Mouse (Mus musculus) liver, postnatal 0 days (tissue): ENCODE measurements around the gene Fabp6. TPM values are rescaled to one million over a fixed set of nuclear protein-coding genes. Genes with fewer than 3 reads are reported as not detected.

Experiments used
- ATAC-seq: fragments of 200-750 bp; cut with Nextera tagmentation; 2 replicates; pipeline ENCODE4 v1.8.0; 2017; ENCODE audit warnings: mild to moderate bottlenecking, moderate library complexity
- DNase-seq: peaks from one replicate; pipeline ENCODE4 v3.0.0-alpha.2; 2016
- H3K27ac ChIP-seq: fragments of 300-500 bp; sonication (generic); 2 replicates; pipeline ENCODE4 v1.5.1; 2014; ENCODE audit warnings: antibody characterized with exemption, moderate library complexity, mild to moderate bottlenecking, low read depth
- H3K27me3 ChIP-seq: fragments of 300-500 bp; sonication (generic); 2 replicates; pipeline ENCODE4 v1.6.1; 2014; ENCODE audit warnings: low read length, control low read depth, mixed read lengths; ENCODE audit not compliant: insufficient read depth
- H3K36me3 ChIP-seq: fragments of 300-500 bp; sonication (generic); replicated peaks from 2 replicates; pipeline ENCODE4 v1.6.1; 2014; ENCODE audit warnings: mild to moderate bottlenecking, control low read depth, low read length, moderate library complexity, mixed read lengths; ENCODE audit not compliant: insufficient read depth
- H3K4me1 ChIP-seq: fragments of 300-500 bp; sonication (generic); 2 replicates; pipeline ENCODE4 v1.6.1; 2014; ENCODE audit warnings: antibody characterized with exemption, mild to moderate bottlenecking, control low read depth; ENCODE audit not compliant: insufficient read depth
- H3K4me2 ChIP-seq: fragments of 300-500 bp; sonication (generic); 2 replicates; pipeline ENCODE4 v1.6.1; 2014; ENCODE audit warnings: low read depth, mild to moderate bottlenecking, low read length, moderate library complexity, mixed read lengths
- H3K4me3 ChIP-seq: fragments of 300-500 bp; sonication (generic); 2 replicates; pipeline ENCODE4 v1.5.1; 2014; ENCODE audit warnings: low read depth, low read length
- H3K9ac ChIP-seq: fragments of 300-500 bp; sonication (generic); replicated peaks from 2 replicates; pipeline ENCODE4 v1.6.1; 2014; ENCODE audit warnings: mild to moderate bottlenecking, moderate library complexity
- H3K9me3 ChIP-seq: fragments of 300-500 bp; sonication (generic); 2 replicates; pipeline ENCODE4 v1.6.1; 2016; ENCODE audit warnings: mild to moderate bottlenecking, control low read depth, low read length, mixed read lengths
- CTCF ChIP-seq: sonication (generic); IDR thresholded peaks from 2 replicates; pipeline ENCODE4 v1.5.1; 2016; ENCODE audit warnings: antibody characterized with exemption, low read depth
- EP300 ChIP-seq: IDR thresholded peaks from 2 replicates; pipeline ENCODE4 v1.6.1; 2016; ENCODE audit warnings: antibody characterized with exemption, low read depth, mild to moderate bottlenecking
- WGBS: fragments of 180-500 bp; shearing (Covaris S2); extraction: QIAGEN DNeasy Blood & Tissue Kit; methylation state at CpG from one replicate; pipeline ENCODE4 v1.1.7; 2014; ENCODE audit not compliant: insufficient replicate concordance; 5-methylcytosine and 5-hydroxymethylcytosine counted together
- polyA plus RNA-seq: library from polyadenylated mRNA; unstranded; fragments of >200 nt; fragmentation: Nextera tagmentation; extraction: Ambion mirVana; gene quantifications from 2 replicates; pipeline ENCODE4 v1.2.1, GENCODE M21; 2015

The Fabp6 gene
- polyA plus RNA-seq, 1 experiment from 2014 or later = not detected

DNA sequence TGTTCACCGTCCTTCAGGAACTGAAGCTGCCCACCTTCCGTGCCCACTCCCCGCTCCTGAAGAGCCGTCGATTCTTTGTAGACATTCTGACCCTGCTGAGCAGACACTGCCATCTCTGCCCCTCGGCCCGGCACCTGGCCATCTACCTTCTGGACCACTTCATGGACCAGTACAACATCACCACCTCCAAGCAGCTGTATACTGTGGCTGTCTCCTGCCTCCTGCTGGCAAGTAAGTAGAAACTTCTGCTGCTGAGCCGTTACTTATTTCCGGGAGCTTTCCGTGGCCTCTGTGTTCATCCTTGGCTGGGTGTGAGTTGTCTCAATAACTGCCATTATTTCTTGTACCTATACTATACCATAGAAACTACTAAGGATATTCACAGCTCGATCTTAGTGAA, 44.8 kb downstream of the Fabp6 start:
- Histone ChIP-seq H3K27ac (no peak overlapping the region), H3K4me3 (no peak overlapping the region), H3K9me3 (no peaks in the 10 kb centered on the region), H3K36me3 (no peaks in the 10 kb centered on the region), H3K4me2 (no peak overlapping the region), H3K4me1 (peaks cover 12% of the 10 kb centered on the region), H3K27me3 (no peaks in the 10 kb centered on the region), H3K9ac (no peak overlapping the region)
- no peak for ATAC-seq
- 82% methylated on average over 11 of the region's 11 CpGs for WGBS
- TF ChIP-seq EP300 (no peak), CTCF (peak; percentile 55)
- no peak for DNase-seq

DNA sequence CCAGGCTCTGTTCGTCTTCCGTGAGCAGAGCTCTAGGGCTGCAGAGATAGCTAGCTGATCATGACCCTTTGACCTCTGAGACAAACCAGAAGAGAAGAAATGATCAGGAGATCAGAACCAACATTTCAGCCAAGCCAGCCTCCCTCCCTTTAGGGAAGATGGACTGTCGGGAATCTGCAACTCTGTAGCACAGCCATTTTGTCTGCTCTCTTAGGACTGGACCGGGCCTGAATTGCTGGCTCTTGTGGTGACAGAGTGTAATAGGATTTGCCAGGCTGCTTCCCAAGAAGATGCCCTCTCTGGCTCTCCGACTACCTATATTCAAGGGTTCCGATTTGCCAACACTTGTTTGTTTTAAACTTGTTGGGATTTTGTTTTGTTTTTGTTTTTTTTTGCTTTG, 48.7 kb downstream of the Fabp6 start:
- Histone ChIP-seq H3K36me3 (no peaks in the 10 kb centered on the region), H3K9me3 (no peaks in the 10 kb centered on the region), H3K9ac (no peak overlapping the region), H3K27me3 (no peaks in the 10 kb centered on the region), H3K4me2 (no peak overlapping the region), H3K27ac (no peak overlapping the region), H3K4me1 (peaks cover 37% of the 10 kb centered on the region), H3K4me3 (no peak overlapping the region)
- DNase-seq (no peak), ATAC-seq (no peak)
- TF ChIP-seq CTCF (no peak), EP300 (no peak)
- WGBS = 79% methylated on average over 6 of the region's 6 CpGs

DNA sequence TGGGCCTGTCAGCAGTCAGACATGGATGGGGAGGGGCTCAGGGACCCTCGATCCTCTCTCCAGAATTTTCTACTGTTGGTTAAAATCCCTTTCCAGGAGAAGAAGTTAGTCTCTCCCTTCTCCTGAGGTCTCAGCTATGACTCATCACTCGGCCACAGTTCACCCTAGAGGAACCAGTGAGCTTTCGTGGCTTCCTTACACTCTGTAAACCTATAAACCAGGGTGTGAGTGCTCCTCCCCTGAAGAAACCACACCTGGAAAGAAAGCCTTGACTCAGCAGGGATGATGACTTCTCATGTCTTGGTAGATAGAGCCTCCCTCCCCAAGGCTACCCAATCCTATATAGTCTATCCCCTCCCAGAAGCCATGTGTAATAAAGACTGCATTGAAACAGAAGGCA, 49.6 kb downstream of the Fabp6 start:
- WGBS = 46% methylated on average over 3 of the region's 3 CpGs
- no peak overlapping the region for H3K4me2 ChIP-seq
- ATAC-seq (no peak), DNase-seq (no peak)
- H3K27ac ChIP-seq = no peak overlapping the region
- no peak overlapping the region for H3K9ac ChIP-seq
- H3K9me3 ChIP-seq = no peaks in the 10 kb centered on the region
- no peaks in the 10 kb centered on the region for H3K36me3 ChIP-seq
- peaks cover 37% of the 10 kb centered on the region for H3K4me1 ChIP-seq
- no peak overlapping the region for H3K4me3 ChIP-seq
- TF ChIP-seq EP300 (no peak), CTCF (no peak)
- H3K27me3 ChIP-seq = no peaks in the 10 kb centered on the region

DNA sequence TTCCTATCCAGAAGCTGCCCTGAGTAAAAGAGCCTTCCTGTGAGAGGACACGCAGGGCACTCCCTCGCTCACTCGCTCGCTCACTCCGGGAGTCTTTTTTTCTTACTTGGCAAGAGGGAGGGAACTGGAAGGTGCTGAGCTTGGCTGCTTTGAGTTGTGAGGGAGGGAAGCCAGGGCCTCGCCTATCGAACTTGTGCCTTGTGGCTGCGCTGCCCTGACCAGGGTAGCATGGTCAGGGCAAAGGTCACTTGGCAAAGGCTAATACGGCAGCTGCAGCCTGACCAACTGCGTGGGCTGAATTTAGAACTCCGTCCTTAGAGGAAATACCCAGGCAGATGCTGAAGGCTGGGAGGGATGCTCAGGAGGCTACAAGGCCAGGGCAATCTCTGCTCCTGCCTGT, 51.6 kb downstream of the Fabp6 start:
- Histone ChIP-seq H3K27me3 (no peaks in the 10 kb centered on the region), H3K4me2 (no peak overlapping the region), H3K36me3 (no peaks in the 10 kb centered on the region), H3K9me3 (no peaks in the 10 kb centered on the region), H3K9ac (no peak overlapping the region), H3K4me3 (no peak overlapping the region), H3K4me1 (peaks cover 45% of the 10 kb centered on the region), H3K27ac (peak overlapping the region; percentile 69)
- peak; percentile 70 for ATAC-seq
- TF ChIP-seq CTCF (no peak), EP300 (no peak)
- 60% methylated on average over 11 of the region's 11 CpGs for WGBS
- DNase-seq = peak; percentile 64

DNA sequence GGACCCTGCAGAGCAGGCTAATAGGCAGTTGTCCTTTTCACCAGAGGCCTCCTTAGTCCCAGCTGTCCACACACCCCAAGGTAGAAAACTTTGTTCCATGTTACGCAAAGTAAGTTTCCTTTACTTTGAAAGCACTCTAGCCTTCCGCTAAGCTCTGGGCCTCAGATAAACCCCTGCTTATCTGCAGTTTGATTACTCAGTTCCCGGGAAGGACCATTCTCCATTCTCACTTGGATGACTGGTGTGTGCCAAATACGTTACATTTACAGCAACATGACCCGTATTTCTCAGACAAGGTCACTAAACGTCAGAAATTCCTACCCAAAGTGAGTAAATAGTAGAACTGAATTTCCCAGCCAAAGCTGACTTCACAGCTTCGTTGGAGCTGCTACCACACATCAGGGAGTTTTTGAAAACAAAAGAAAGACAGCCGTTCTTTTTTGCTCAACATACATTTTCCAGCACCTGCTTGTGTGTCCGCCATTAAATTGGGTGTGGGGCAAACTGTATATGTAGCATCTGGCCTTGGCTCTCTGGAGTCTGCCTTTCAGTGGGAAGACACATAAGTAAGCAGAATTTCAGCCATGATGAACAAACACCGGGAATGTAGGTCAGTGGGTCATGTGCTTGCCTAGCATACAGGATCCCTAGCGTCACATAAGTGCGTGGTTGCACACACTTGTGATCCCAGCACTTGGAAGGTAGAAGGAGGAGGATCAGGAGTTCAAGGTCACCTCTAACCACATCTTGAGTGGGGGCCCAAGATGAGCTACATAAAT, 52.5 kb downstream of the Fabp6 start:
- Histone ChIP-seq H3K27ac (peak overlapping the region; percentile 69), H3K9ac (no peak overlapping the region), H3K36me3 (no peaks in the 10 kb centered on the region), H3K27me3 (no peaks in the 10 kb centered on the region), H3K4me3 (no peak overlapping the region), H3K4me1 (peaks cover 53% of the 10 kb centered on the region), H3K9me3 (no peaks in the 10 kb centered on the region), H3K4me2 (peak overlapping the region; percentile 6; the same call in 1 of the 2 replicates)
- WGBS = 43% methylated on average over 12 of the region's 12 CpGs
- TF ChIP-seq EP300 (no peak), CTCF (no peak)
- peak; percentile 64 for ATAC-seq
- DNase-seq = no peak

DNA sequence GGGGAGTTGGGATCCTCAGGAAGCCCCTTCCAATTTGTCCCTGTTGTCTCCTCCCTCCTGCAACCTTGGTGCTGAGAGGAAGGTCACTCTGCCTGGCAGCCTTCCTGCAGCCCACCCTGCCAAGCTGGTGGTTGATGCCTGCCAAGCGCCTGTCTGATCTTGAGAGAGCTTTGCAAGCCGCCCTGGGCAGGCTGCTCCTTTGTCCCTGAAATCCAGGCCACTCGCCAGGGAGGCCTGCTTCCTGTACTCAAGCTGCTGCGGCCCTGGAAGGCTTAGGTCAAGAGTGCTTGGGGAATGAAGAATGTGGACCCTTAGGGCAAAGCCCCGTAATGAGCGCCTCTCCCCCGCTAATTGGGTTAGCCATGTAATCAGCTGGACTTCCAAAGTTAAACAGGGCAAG, 53.2 kb downstream of the Fabp6 start:
- Histone ChIP-seq H3K4me2 (no peak overlapping the region), H3K9me3 (no peaks in the 10 kb centered on the region), H3K4me3 (no peak overlapping the region), H3K27me3 (no peaks in the 10 kb centered on the region), H3K36me3 (no peaks in the 10 kb centered on the region), H3K4me1 (peaks cover 58% of the 10 kb centered on the region), H3K27ac (peak overlapping the region; percentile 69), H3K9ac (no peak overlapping the region)
- DNase-seq = peak; percentile 32
- TF ChIP-seq CTCF = no peak
- no peak for TF ChIP-seq EP300
- 64% methylated on average over 7 of the region's 7 CpGs for WGBS
- ATAC-seq = 0 out of 2 replicates have a peak, but pooled peaks have one; percentile 6
